Mouse (Mus musculus) urinary bladder, adult 2 months (tissue): ENCODE measurements around the gene Trim59. TPM values are rescaled to one million over a fixed set of nuclear protein-coding genes. Genes with fewer than 3 reads are reported as not detected.

Experiments
- DNase-seq: peaks from one replicate; pipeline ENCODE4 v3.0.0; 2022; ENCODE audit warnings: low spot score
- polyA plus RNA-seq: library from polyadenylated mRNA; depleted of rRNA; stranded (reverse); fragments of >200 nt; gene quantifications from 2 replicates; pipeline ENCODE4 v1.2.3, GENCODE M21; 2012; rRNA removed

Gene Trim59
- polyA plus RNA-seq, 1 experiment = 2.8 TPM

GRCm38 (mm10) chr3:69005338-69006245 is 39.0 kb downstream of the Trim59 start:
- DNase-seq = peak; percentile 56

- peak; percentile 87 for DNase-seq
These were observed 39.9 kb downstream of the Trim59 start, which contains the start of the genes Ift80 and Smc4 for GRCm38 (mm10) chr3:69004437-69005337. TSS of gene Ift80 (minus strand) at chr3:69004570. TSS of gene Smc4 (plus strand) at chr3:69004738.

GRCm38 (mm10) chr3:69004055-69004436 is 40.5 kb downstream of the Trim59 start:
- DNase-seq = no peak

GRCm38 (mm10) chr3:69002781-69003180 is 41.8 kb downstream of the Trim59 start:
- DNase-seq = no peak

DNA sequence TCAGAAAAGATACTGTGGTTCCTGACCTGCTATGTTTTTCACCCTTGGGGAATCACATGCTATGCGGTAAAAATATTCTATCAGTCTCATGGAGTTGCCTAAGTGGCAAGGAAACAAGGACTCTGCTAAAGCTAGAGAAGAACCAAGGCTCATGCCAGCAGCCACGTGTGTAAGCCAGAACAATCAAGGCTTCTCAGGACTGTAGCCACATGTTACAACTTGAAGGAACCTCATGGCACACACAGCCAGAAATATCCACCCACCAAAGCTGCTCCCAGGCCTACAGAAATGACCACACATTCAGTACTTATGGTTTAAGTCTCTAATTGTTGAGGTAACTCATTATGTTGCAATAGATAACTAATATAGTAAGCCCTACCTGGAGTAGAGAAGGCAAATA is 58.0 kb downstream of the Trim59 start:
- no peak for DNase-seq

Other genes starting within 250 kb of the Trim59 start
- 0.19 and 0.28 TPM in 2 replicates for gene 1110032F04Rik, start 175.2 kb downstream of the Trim59 start, polyA plus RNA-seq
- 9.5 and 10.2 TPM in 2 replicates for gene Ift80, start 40.2 kb downstream of the Trim59 start, polyA plus RNA-seq
- 11.8 and 15.6 TPM in 2 replicates for gene Smc4, start 40.0 kb downstream of the Trim59 start, polyA plus RNA-seq
- 33.9 and 35.7 TPM in 2 replicates for gene Kpna4, start 82.4 kb upstream of the Trim59 start, polyA plus RNA-seq
- gene Arl14, start 177.7 kb upstream of the Trim59 start, polyA plus RNA-seq = 1.7 and 3.0 TPM in 2 replicates